Mouse (Mus musculus): ENCODE measurements around the gene Lyl1.

GRCm38 (mm10) chr8:84728474-84728873 is 27.2 kb downstream of the Lyl1 start:
- TF ChIP-seq CTCF (IDR thresholded peaks at IDR 0.05; ENCODE audit: low read depth, low read length), result no peak
- no peak for TF ChIP-seq POLR2AphosphoS5 (IDR thresholded peaks at IDR 0.05; ENCODE audit: insufficient replicate concordance, low read depth, low read length)
- TF ChIP-seq TAL1 (conservative IDR thresholded peaks at IDR 0.05; ENCODE audit: low read depth, low read length), result no peak
- no peak for TF ChIP-seq GATA1 (IDR thresholded peaks at IDR 0.05; ENCODE audit: borderline replicate concordance, low read length)
- no peak for TF ChIP-seq GATA2 (IDR thresholded peaks at IDR 0.05; ENCODE audit: borderline replicate concordance, low read depth, low read length)
